1 mouse cellular context compared by ENCODE assay signal in the genomic region with DNA sequence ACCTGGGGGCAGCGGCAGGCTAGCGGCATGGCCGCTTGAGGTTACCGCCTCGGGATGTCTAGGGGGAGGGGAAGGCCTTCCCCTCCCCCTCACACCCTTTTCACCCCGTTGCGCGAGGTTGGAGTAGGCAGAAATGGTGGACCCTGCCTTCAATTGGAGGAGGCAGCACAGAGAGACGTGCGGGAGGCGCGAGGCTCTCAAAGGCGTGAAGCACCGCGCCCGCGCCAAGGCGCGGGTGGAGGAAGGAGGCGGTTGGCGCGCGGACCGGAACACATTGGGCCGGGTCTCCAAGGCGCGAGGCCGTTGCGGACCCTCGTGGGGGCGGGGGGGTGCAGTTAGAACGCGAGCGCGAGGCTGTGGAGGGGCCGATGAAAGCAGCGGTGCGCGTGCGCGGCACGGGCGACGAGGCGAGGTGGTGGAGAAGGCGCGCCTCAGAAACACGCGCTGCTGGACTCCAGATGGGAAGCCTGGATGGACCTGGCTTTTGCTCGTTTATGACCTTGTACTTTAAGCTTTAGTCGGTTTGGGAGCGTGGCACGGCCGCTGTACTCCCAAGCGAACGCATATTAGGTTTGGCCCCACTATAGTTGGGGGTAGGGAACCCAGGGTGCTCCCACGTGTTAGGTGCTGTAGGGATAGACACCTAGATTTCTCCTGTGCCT.
A peak's percentile ranks its signal among the peaks of the same experiment; 100 is the strongest.
TF ChIP-seq lines count a peak whose summit lies in the region.

No protein-coding gene starts in this region.

TF ChIP-seq in MEL, 35 proteins besides CTCF, POLR2A, EP300 and RAD21 (continued from another document):
- peak; percentile 82 for TF ChIP-seq NRF1 (IDR thresholded peaks at IDR 0.05; ENCODE audit: insufficient read depth, low read depth, low read length, poor library complexity, severe bottlenecking)
- TF ChIP-seq E2F4 (IDR thresholded peaks at IDR 0.05; ENCODE audit: borderline replicate concordance, low read depth, low read length), result no peak
- TF ChIP-seq GATA1 (IDR thresholded peaks at IDR 0.05; ENCODE audit: low read depth, low read length), result no peak
- peak; percentile 12; the same call in 1 of the 2 replicates for TF ChIP-seq MAZ (IDR thresholded peaks at IDR 0.05; ENCODE audit: low read depth, low read length)
- no peak for TF ChIP-seq POLR2AphosphoS5 (IDR thresholded peaks at IDR 0.05; ENCODE audit: borderline replicate concordance, low read depth, low read length)
- no peak for TF ChIP-seq MEF2A (IDR thresholded peaks at IDR 0.05; ENCODE audit: extremely low read depth, insufficient replicate concordance, low read depth, low read length, poor library complexity, severe bottlenecking)
- no peak for TF ChIP-seq SMC3 (IDR thresholded peaks at IDR 0.05; ENCODE audit: low read depth, low read length)
- 0 out of 2 replicates have a peak, but pooled peaks have one; percentile 9 for TF ChIP-seq UBTF (IDR thresholded peaks at IDR 0.05; ENCODE audit: borderline replicate concordance, insufficient read depth, low read depth, low read length)
- peak; percentile 64 for TF ChIP-seq NELFE (IDR thresholded peaks at IDR 0.05; ENCODE audit: low read depth, low read length)
